Mouse (Mus musculus): ENCODE measurements around the gene Mvk. TPM values are rescaled to one million over a fixed set of nuclear protein-coding genes. Genes with fewer than 3 reads are reported as not detected.

The Mvk gene
- polyA plus RNA-seq, 1 experiment, result 20.8 TPM

- no peaks in the 10 kb centered on the region for H3K27me3 ChIP-seq (ENCODE audit: control insufficient read depth, insufficient read depth, low read length)
These were observed 30.8 kb downstream of the Mvk start for GRCm38 (mm10) chr5:114474741-114475491.

GRCm38 (mm10) chr5:114478267-114478666 is 34.2 kb downstream of the Mvk start:
- Histone ChIP-seq H3K27me3 (ENCODE audit: control insufficient read depth, insufficient read depth, low read length) (no peaks in the 10 kb centered on the region), H3K27ac (ENCODE audit: control insufficient read depth, insufficient read depth, low read length) (no peak overlapping the region), H3K4me3 (ENCODE audit: control insufficient read depth, insufficient read depth, low read length) (no peak overlapping the region), H3K36me3 (ENCODE audit: control insufficient read depth, insufficient read depth, low read length) (no peaks in the 10 kb centered on the region), H3K4me1 (replicated peaks; ENCODE audit: control insufficient read depth, insufficient read depth, low read length) (peaks cover 11% of the 10 kb centered on the region)
- no peak for TF ChIP-seq POLR2A (IDR thresholded peaks at IDR 0.05; ENCODE audit: control insufficient read depth, extremely low read depth, insufficient read depth, low read length, poor library complexity)
- no peak for TF ChIP-seq CTCF (IDR thresholded peaks at IDR 0.05; ENCODE audit: borderline replicate concordance, control insufficient read depth, extremely low read depth, insufficient read depth, low read length, poor library complexity)
- no peak for DNase-seq
- 98% methylated on average over 12 of the region's 12 CpGs for WGBS

More at GRCm38 (mm10) chr5:114474741-114475491, 30.8 kb downstream of the Mvk start:
- WGBS, result 83% methylated on average over 35 of the region's 35 CpGs
- Histone ChIP-seq H3K4me3 (ENCODE audit: control insufficient read depth, insufficient read depth, low read length) (no peak overlapping the region), H3K27ac (ENCODE audit: control insufficient read depth, insufficient read depth, low read length) (no peak overlapping the region), H3K36me3 (ENCODE audit: control insufficient read depth, insufficient read depth, low read length) (no peaks in the 10 kb centered on the region), H3K4me1 (replicated peaks; ENCODE audit: control insufficient read depth, insufficient read depth, low read length) (no peaks in the 10 kb centered on the region)
- no peak for DNase-seq
- no peak for TF ChIP-seq CTCF (IDR thresholded peaks at IDR 0.05; ENCODE audit: borderline replicate concordance, control insufficient read depth, extremely low read depth, insufficient read depth, low read length, poor library complexity)
- TF ChIP-seq POLR2A (IDR thresholded peaks at IDR 0.05; ENCODE audit: control insufficient read depth, extremely low read depth, insufficient read depth, low read length, poor library complexity), result no peak

GRCm38 (mm10) chr5:114482587-114483011 is 38.5 kb downstream of the Mvk start:
- TF ChIP-seq POLR2A (IDR thresholded peaks at IDR 0.05; ENCODE audit: control insufficient read depth, extremely low read depth, insufficient read depth, low read length, poor library complexity) (no peak), CTCF (IDR thresholded peaks at IDR 0.05; ENCODE audit: borderline replicate concordance, control insufficient read depth, extremely low read depth, insufficient read depth, low read length, poor library complexity) (no peak)
- Histone ChIP-seq H3K4me3 (ENCODE audit: control insufficient read depth, insufficient read depth, low read length) (peak overlapping the region; percentile 23), H3K27me3 (ENCODE audit: control insufficient read depth, insufficient read depth, low read length) (no peaks in the 10 kb centered on the region), H3K4me1 (replicated peaks; ENCODE audit: control insufficient read depth, insufficient read depth, low read length) (peaks cover 17% of the 10 kb centered on the region), H3K36me3 (ENCODE audit: control insufficient read depth, insufficient read depth, low read length) (no peaks in the 10 kb centered on the region), H3K27ac (ENCODE audit: control insufficient read depth, insufficient read depth, low read length) (peak overlapping the region; percentile 10; the same call in 1 of the 2 replicates)
- peak; percentile 31 for DNase-seq
- 7% methylated on average over 14 of the region's 14 CpGs for WGBS

- 96% methylated on average over 14 of the region's 14 CpGs for WGBS
- H3K27me3 ChIP-seq (ENCODE audit: control insufficient read depth, insufficient read depth, low read length), result no peaks in the 10 kb centered on the region
- DNase-seq, result no peak
These were observed 41.6 kb downstream of the Mvk start for GRCm38 (mm10) chr5:114485685-114486084.

GRCm38 (mm10) chr5:114489570-114489969 is 45.5 kb downstream of the Mvk start:
- TF ChIP-seq CTCF (IDR thresholded peaks at IDR 0.05; ENCODE audit: borderline replicate concordance, control insufficient read depth, extremely low read depth, insufficient read depth, low read length, poor library complexity), result no peak
- no peak for TF ChIP-seq POLR2A (IDR thresholded peaks at IDR 0.05; ENCODE audit: control insufficient read depth, extremely low read depth, insufficient read depth, low read length, poor library complexity)
- no peaks in the 10 kb centered on the region for H3K4me1 ChIP-seq (replicated peaks; ENCODE audit: control insufficient read depth, insufficient read depth, low read length)
- H3K4me3 ChIP-seq (ENCODE audit: control insufficient read depth, insufficient read depth, low read length), result no peak overlapping the region
- no peaks in the 10 kb centered on the region for H3K27me3 ChIP-seq (ENCODE audit: control insufficient read depth, insufficient read depth, low read length)
- H3K27ac ChIP-seq (ENCODE audit: control insufficient read depth, insufficient read depth, low read length), result no peak overlapping the region
- DNase-seq, result no peak
- H3K36me3 ChIP-seq (ENCODE audit: control insufficient read depth, insufficient read depth, low read length), result no peaks in the 10 kb centered on the region
- WGBS, result 88% methylated on average over 6 of the region's 6 CpGs

More at GRCm38 (mm10) chr5:114485685-114486084, 41.6 kb downstream of the Mvk start:
- H3K27ac ChIP-seq (ENCODE audit: control insufficient read depth, insufficient read depth, low read length), result no peak overlapping the region
- H3K4me3 ChIP-seq (ENCODE audit: control insufficient read depth, insufficient read depth, low read length), result no peak overlapping the region
- no peaks in the 10 kb centered on the region for H3K36me3 ChIP-seq (ENCODE audit: control insufficient read depth, insufficient read depth, low read length)
- H3K4me1 ChIP-seq (replicated peaks; ENCODE audit: control insufficient read depth, insufficient read depth, low read length), result peaks cover 17% of the 10 kb centered on the region
- no peak for TF ChIP-seq CTCF (IDR thresholded peaks at IDR 0.05; ENCODE audit: borderline replicate concordance, control insufficient read depth, extremely low read depth, insufficient read depth, low read length, poor library complexity)
- TF ChIP-seq POLR2A (IDR thresholded peaks at IDR 0.05; ENCODE audit: control insufficient read depth, extremely low read depth, insufficient read depth, low read length, poor library complexity), result no peak

- WGBS, result 95% methylated on average over 8 of the region's 8 CpGs
- H3K36me3 ChIP-seq (ENCODE audit: control insufficient read depth, insufficient read depth, low read length), result no peaks in the 10 kb centered on the region
These were observed 46.2 kb downstream of the Mvk start for GRCm38 (mm10) chr5:114490241-114490640.

More at GRCm38 (mm10) chr5:114490241-114490640, 46.2 kb downstream of the Mvk start:
- no peaks in the 10 kb centered on the region for H3K27me3 ChIP-seq (ENCODE audit: control insufficient read depth, insufficient read depth, low read length)
- no peak overlapping the region for H3K27ac ChIP-seq (ENCODE audit: control insufficient read depth, insufficient read depth, low read length)
- no peaks in the 10 kb centered on the region for H3K4me1 ChIP-seq (replicated peaks; ENCODE audit: control insufficient read depth, insufficient read depth, low read length)
- TF ChIP-seq POLR2A (IDR thresholded peaks at IDR 0.05; ENCODE audit: control insufficient read depth, extremely low read depth, insufficient read depth, low read length, poor library complexity) (no peak), CTCF (IDR thresholded peaks at IDR 0.05; ENCODE audit: borderline replicate concordance, control insufficient read depth, extremely low read depth, insufficient read depth, low read length, poor library complexity) (no peak)
- no peak for DNase-seq
- no peak overlapping the region for H3K4me3 ChIP-seq (ENCODE audit: control insufficient read depth, insufficient read depth, low read length)

All from thymus, adult 2 months (tissue).